Mouse (Mus musculus) lung, adult 2 months (tissue): Measurements from ENCODE around the gene Cryaa.

Experiments used
- CTCF ChIP-seq: fragments of 200-500 bp; IDR thresholded peaks from 2 replicates; pipeline ENCODE4 v1.5.1; 2011; ENCODE audit warnings: mild to moderate bottlenecking, low read length, control low read depth; ENCODE audit not compliant: insufficient read depth
- POLR2A ChIP-seq: fragments of 200-500 bp; IDR thresholded peaks from 2 replicates; pipeline ENCODE4 v1.6.1; 2011; ENCODE audit warnings: low read depth, mild to moderate bottlenecking, control low read depth, low read length, borderline replicate concordance; ENCODE audit errors: extremely low read depth

- no peak for TF ChIP-seq CTCF
- TF ChIP-seq POLR2A, result no peak
Measured at GRCm38 (mm10) chr17:31637866-31638570, 39.6 kb upstream of the Cryaa start.
